Mouse (Mus musculus): Measurements from ENCODE around the gene Rreb1. TPM values are rescaled to one million over a fixed set of nuclear protein-coding genes. Genes with fewer than 3 reads are reported as not detected.

The Rreb1 gene
- polyA plus RNA-seq, 1 experiment from 2014 or later: 5.8 TPM

DNA sequence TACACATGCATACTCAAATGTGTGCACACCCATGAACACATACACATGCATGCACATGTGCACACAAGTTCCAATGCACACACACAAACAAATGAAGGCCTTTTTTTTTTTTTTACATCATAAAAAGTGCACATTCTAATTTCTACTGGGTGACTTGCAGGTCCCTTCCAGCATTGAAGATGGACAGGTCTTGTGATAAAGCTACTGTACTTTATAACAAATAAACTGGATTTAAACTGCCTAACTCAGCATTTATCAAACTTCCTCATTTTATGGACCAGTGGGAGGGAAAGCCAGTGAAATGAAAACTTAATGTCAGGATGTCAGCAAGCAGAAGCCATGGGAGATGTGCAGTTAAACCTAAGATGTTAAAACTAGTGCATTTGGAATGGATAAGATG lies 1.5 kb upstream of the Rreb1 start:
- no peak for DNase-seq (ENCODE audit: low spot score)
- Histone ChIP-seq H3K4me3 (replicated peaks; ENCODE audit: low read length) (no peak overlapping the region), H3K27me3 (ENCODE audit: control insufficient read depth, insufficient read depth, low read length) (peaks cover 33% of the 10 kb centered on the region), H3K4me2 (replicated peaks) (no peak overlapping the region), H3K9ac (no peak overlapping the region), H3K9me3 (ENCODE audit: control insufficient read depth, low read length) (no peaks in the 10 kb centered on the region), H3K27ac (no peak overlapping the region), H3K4me1 (replicated peaks; ENCODE audit: control insufficient read depth, insufficient read depth, low read length) (peaks cover 17% of the 10 kb centered on the region), H3K36me3 (replicated peaks; ENCODE audit: control insufficient read depth, insufficient read depth) (no peaks in the 10 kb centered on the region)
- no peak for ATAC-seq (ENCODE audit: low FRiP score)

DNA sequence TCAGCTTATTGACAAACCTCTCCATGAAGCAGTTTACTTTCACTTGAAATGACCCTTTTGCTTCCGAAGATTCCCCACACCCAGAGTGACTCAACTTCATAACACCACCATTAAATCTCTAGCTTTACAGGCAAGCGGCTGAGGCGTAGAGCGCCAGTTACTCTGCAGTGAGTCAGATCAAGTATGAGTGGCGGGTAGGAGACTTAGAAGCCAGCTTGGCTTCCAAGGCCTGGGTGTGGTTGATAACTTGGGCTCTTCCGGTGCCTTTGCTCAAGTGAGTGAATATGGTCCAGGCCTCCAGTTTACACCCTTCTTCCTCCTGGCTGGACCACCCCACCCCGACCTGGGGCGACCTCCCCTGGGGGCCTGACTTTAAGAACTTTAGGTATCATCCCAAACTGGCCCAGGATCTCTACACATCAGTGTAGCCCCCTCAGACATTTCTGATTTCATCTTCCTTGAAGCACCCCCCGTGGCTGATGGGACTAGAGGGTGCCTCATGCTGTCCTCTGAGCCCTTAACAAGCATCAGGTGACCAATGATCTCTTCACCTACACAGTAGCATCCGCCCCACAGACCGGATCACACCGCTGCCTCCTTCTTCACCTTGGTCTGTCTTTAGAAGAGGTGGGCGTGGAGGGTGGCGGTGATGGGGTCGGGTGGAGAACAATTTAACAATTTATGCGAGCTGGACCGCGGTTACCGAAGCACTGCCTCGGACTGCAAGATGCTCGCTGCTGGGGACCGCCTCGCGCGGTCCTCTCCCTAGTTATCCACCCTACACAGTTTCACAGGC lies 651 bp upstream of the Rreb1 start:
- peaks cover 17% of the 10 kb centered on the region for H3K4me1 ChIP-seq (replicated peaks; ENCODE audit: control insufficient read depth, insufficient read depth, low read length)
- H3K4me2 ChIP-seq (replicated peaks): peak overlapping the region; percentile 99
- peak overlapping the region; percentile 55 for H3K9ac ChIP-seq
- H3K27me3 ChIP-seq (ENCODE audit: control insufficient read depth, insufficient read depth, low read length): peaks cover 33% of the 10 kb centered on the region
- H3K9me3 ChIP-seq (ENCODE audit: control insufficient read depth, low read length): no peaks in the 10 kb centered on the region
- ATAC-seq (ENCODE audit: low FRiP score) (peak; percentile 52; the same call in 1 of the 2 replicates), DNase-seq (ENCODE audit: low spot score) (no peak)
- H3K4me3 ChIP-seq (replicated peaks; ENCODE audit: low read length): peak overlapping the region; percentile 49
- no peak overlapping the region for H3K27ac ChIP-seq
- no peaks in the 10 kb centered on the region for H3K36me3 ChIP-seq (replicated peaks; ENCODE audit: control insufficient read depth, insufficient read depth)
- 19% methylated on average over 25 of the region's 25 CpGs for WGBS

DNA sequence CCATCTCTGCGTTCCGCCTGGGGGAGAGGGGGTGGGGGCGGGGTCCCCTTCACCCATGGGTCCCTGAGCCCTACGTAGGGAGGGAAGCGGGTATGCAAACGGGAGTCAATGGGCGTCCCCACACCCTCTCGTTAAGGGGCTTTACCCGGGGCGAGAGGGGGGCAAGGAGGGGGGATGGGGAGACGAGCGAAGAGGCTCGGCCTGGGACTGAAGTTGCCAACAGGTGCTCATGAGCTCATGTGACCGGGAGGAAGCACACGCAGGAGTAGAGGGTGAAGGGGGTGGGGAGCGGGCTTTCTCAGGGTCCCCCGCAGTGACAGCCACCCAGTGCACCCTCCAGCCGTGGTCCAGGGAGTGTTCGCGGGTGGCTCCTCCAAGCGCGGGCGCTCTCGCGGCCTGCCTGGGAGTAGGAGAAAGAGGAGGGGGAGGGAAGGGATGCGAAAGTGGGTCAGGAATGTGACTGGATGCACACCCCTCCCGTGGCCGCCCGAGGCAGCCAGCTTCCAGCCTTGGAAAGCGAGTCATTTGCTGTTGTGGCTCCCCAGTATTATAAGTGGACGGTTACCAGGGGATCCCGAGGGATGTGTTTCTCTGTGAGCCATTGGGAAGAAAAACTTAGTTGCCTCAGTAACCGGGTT lies 513 bp downstream of the Rreb1 start:
- no peak overlapping the region for H3K27ac ChIP-seq

DNA sequence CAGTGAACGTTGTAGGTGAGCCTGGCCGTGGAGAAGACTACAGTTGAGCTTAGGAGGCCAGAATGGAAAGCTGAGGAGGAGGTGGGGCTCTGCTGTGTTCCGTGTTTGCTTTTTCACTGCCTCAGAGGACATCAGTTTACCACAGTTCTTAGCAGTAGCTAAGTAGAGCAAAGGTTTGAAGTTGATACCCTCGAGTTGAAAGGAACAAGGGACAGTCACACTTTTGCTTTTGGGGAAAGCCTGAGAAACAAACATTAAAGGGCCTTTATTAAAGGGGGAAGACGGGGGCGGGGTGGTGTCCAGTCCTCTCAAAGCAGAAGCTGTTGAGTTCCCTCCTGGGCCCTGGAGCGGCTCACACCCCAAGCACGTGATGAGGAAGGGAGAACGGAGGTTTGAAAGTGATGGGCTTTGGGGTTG lies 1.1 kb downstream of the Rreb1 start:
- ATAC-seq (ENCODE audit: low FRiP score) (no peak), DNase-seq (ENCODE audit: low spot score) (no peak)
- H3K27ac ChIP-seq: no peak overlapping the region
- peaks cover 33% of the 10 kb centered on the region for H3K27me3 ChIP-seq (ENCODE audit: control insufficient read depth, insufficient read depth, low read length)
- WGBS: 4% methylated on average over 9 of the region's 9 CpGs
- no peaks in the 10 kb centered on the region for H3K36me3 ChIP-seq (replicated peaks; ENCODE audit: control insufficient read depth, insufficient read depth)
- H3K4me3 ChIP-seq (replicated peaks; ENCODE audit: low read length): peak overlapping the region; percentile 49
- H3K9me3 ChIP-seq (ENCODE audit: control insufficient read depth, low read length): no peaks in the 10 kb centered on the region
- peak overlapping the region; percentile 99 for H3K4me2 ChIP-seq (replicated peaks)
- H3K4me1 ChIP-seq (replicated peaks; ENCODE audit: control insufficient read depth, insufficient read depth, low read length): peaks cover 17% of the 10 kb centered on the region
- peak overlapping the region; percentile 55 for H3K9ac ChIP-seq

More for the DNA sequence above, 513 bp downstream of the Rreb1 start:
- Histone ChIP-seq H3K4me1 (replicated peaks; ENCODE audit: control insufficient read depth, insufficient read depth, low read length) (peaks cover 17% of the 10 kb centered on the region), H3K9me3 (ENCODE audit: control insufficient read depth, low read length) (no peaks in the 10 kb centered on the region), H3K36me3 (replicated peaks; ENCODE audit: control insufficient read depth, insufficient read depth) (no peaks in the 10 kb centered on the region), H3K9ac (peak overlapping the region; percentile 55), H3K4me2 (replicated peaks) (peak overlapping the region; percentile 99), H3K4me3 (replicated peaks; ENCODE audit: low read length) (peak overlapping the region; percentile 49), H3K27me3 (ENCODE audit: control insufficient read depth, insufficient read depth, low read length) (peaks cover 33% of the 10 kb centered on the region)
- DNase-seq (ENCODE audit: low spot score): peak; percentile 30
- WGBS: under 1% methylated on average over 25 of the region's 33 CpGs
- peak; percentile 62 for ATAC-seq (ENCODE audit: low FRiP score)

DNA sequence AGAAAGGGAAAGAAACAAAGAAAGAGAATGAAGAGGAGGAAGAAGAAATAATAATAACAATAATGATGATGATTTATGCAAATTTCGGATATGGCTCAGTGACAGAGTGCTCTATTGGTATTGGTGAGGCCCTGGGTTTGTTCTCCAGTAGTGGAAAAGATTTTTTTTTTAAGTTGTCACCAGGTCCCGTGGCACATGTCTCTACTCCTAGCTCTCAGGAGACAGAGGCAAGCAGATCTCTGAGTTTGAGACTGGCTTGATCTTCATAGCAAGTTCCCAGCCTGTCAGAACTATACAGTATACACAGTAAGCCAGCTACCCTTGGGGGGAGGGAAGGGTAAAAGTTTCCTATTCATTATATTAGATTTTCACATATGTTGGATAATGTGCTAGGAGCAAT lies 3.4 kb downstream of the Rreb1 start:
- H3K4me1 ChIP-seq (replicated peaks; ENCODE audit: control insufficient read depth, insufficient read depth, low read length): peaks cover 17% of the 10 kb centered on the region
- DNase-seq (ENCODE audit: low spot score): no peak
- no peak for ATAC-seq (ENCODE audit: low FRiP score)
- H3K9ac ChIP-seq: no peak overlapping the region
- WGBS: 81% methylated on average over 2 of the region's 2 CpGs
- H3K27ac ChIP-seq: no peak overlapping the region
- no peaks in the 10 kb centered on the region for H3K36me3 ChIP-seq (replicated peaks; ENCODE audit: control insufficient read depth, insufficient read depth)
- no peak overlapping the region for H3K4me2 ChIP-seq (replicated peaks)
- peaks cover 33% of the 10 kb centered on the region for H3K27me3 ChIP-seq (ENCODE audit: control insufficient read depth, insufficient read depth, low read length)
- no peak overlapping the region for H3K4me3 ChIP-seq (replicated peaks; ENCODE audit: low read length)
- H3K9me3 ChIP-seq (ENCODE audit: control insufficient read depth, low read length): no peaks in the 10 kb centered on the region

DNA sequence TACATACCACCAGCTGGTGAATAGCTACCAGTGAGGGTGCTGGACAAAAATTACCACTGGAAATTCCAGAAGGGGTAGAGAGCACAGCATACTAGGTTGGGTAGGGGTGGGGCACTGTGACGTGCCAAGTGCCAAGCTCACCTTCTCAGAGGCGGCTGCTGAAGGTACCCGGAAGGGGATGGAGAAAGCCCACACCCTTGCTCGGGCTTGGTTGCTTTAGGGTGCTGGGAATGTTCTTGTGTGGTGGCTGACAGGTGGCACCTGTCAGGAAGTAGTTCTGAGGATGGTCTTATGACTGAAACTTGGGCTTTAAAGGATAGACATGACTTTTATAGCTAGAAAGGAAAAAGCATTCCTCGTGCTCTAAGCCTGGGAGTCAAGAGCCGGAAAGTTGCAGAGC lies 3.9 kb downstream of the Rreb1 start:
- no peak overlapping the region for H3K4me3 ChIP-seq (replicated peaks; ENCODE audit: low read length)
- peaks cover 17% of the 10 kb centered on the region for H3K4me1 ChIP-seq (replicated peaks; ENCODE audit: control insufficient read depth, insufficient read depth, low read length)
- WGBS: 91% methylated on average over 6 of the region's 6 CpGs
- no peak overlapping the region for H3K9ac ChIP-seq
- DNase-seq (ENCODE audit: low spot score): no peak
- no peak for ATAC-seq (ENCODE audit: low FRiP score)
- peaks cover 33% of the 10 kb centered on the region for H3K27me3 ChIP-seq (ENCODE audit: control insufficient read depth, insufficient read depth, low read length)
- H3K36me3 ChIP-seq (replicated peaks; ENCODE audit: control insufficient read depth, insufficient read depth): no peaks in the 10 kb centered on the region
- H3K27ac ChIP-seq: no peak overlapping the region
- H3K4me2 ChIP-seq (replicated peaks): no peak overlapping the region
- H3K9me3 ChIP-seq (ENCODE audit: control insufficient read depth, low read length): no peaks in the 10 kb centered on the region

DNA sequence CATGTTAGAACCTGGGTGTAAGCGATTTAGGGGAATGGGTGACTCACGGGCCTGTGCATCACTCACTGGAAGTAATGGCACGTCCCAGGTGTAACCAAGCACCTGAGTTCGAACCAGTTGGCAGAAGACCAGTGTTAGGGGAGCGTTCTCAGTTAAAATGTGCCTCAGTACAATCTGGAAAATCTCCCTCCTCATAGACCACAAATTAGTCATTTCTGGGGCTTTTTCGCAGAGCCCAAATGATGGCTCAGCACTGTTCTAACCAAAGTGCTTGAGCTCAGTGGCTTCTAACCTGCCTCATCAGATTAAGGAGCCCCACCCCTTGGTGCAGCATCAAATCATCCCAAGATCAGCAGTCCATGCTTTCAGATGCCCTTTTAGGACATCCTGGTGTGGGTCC lies 5.5 kb downstream of the Rreb1 start:
- Histone ChIP-seq H3K27ac (no peak overlapping the region), H3K4me1 (replicated peaks; ENCODE audit: control insufficient read depth, insufficient read depth, low read length) (peaks cover 8% of the 10 kb centered on the region; the same call in 1 of the 2 replicates), H3K4me2 (replicated peaks) (no peak overlapping the region), H3K9me3 (ENCODE audit: control insufficient read depth, low read length) (no peaks in the 10 kb centered on the region), H3K9ac (no peak overlapping the region), H3K27me3 (ENCODE audit: control insufficient read depth, insufficient read depth, low read length) (peaks cover 17% of the 10 kb centered on the region), H3K4me3 (replicated peaks; ENCODE audit: low read length) (no peak overlapping the region), H3K36me3 (replicated peaks; ENCODE audit: control insufficient read depth, insufficient read depth) (no peaks in the 10 kb centered on the region)
- ATAC-seq (ENCODE audit: low FRiP score) (no peak), DNase-seq (ENCODE audit: low spot score) (no peak)
- WGBS: 92% methylated on average over 6 of the region's 6 CpGs

DNA sequence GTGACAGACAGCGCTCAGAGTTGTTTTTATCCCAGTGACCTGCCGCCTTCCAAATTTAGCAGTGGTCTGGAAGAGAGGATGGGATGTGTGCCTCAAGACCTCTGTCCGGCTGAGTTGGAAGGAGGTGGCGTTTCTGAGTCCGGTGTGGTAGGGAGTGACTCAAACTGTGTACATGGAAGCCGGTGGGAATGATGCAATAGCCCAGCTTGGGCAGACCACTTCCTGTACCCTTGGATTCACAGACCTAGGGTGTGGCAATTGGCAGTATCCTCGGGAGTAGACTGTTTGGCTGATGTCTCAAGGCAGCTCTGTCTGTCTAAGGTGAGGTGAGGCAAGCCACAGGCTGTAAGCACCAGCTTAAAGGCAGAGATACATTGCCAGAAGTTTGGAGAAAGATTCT lies 6.0 kb downstream of the Rreb1 start:
- no peak for DNase-seq (ENCODE audit: low spot score)
- 85% methylated on average over 7 of the region's 7 CpGs for WGBS
- H3K9ac ChIP-seq: no peak overlapping the region
- no peaks in the 10 kb centered on the region for H3K36me3 ChIP-seq (replicated peaks; ENCODE audit: control insufficient read depth, insufficient read depth)
- H3K4me1 ChIP-seq (replicated peaks; ENCODE audit: control insufficient read depth, insufficient read depth, low read length): peaks cover 3% of the 10 kb centered on the region; the same call in 1 of the 2 replicates
- H3K27ac ChIP-seq: no peak overlapping the region
- H3K27me3 ChIP-seq (ENCODE audit: control insufficient read depth, insufficient read depth, low read length): peaks cover 12% of the 10 kb centered on the region; the same call in 1 of the 2 replicates
- H3K4me2 ChIP-seq (replicated peaks): no peak overlapping the region
- no peak for ATAC-seq (ENCODE audit: low FRiP score)
- no peak overlapping the region for H3K4me3 ChIP-seq (replicated peaks; ENCODE audit: low read length)
- no peaks in the 10 kb centered on the region for H3K9me3 ChIP-seq (ENCODE audit: control insufficient read depth, low read length)

DNA sequence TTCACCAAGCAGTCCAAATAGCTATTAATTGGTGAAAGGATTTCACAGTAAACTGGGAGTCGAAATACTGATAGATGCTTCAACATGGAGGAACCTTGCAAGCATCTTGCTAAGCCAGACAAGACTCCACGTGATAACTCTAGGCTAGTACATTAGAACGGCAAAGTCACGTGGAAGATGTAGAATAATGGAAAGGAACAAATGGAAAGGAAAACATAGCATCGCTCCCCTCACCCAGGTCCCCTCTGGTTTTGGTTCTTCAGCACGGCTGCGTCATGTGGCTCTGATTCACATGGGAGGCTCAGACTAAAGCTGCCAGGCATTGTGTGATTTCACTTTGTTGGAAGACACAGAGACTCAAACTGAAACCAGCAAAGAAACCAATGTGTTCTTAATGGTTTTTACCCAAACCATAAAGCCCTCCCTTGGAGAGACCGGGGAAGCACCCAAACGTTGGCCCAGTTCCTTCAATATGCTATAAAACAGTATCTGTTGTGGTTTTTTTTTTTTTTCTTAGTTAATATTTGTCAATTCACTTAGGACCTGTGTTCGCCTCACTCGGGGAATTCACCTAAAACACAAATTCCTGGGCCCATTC lies 14.6 kb downstream of the Rreb1 start:
- H3K9ac ChIP-seq: no peak overlapping the region
- H3K4me2 ChIP-seq (replicated peaks): no peak overlapping the region
- no peak overlapping the region for H3K4me3 ChIP-seq (replicated peaks; ENCODE audit: low read length)
- no peak overlapping the region for H3K27ac ChIP-seq
- no peaks in the 10 kb centered on the region for H3K9me3 ChIP-seq (ENCODE audit: control insufficient read depth, low read length)
- ATAC-seq (ENCODE audit: low FRiP score) (no peak), DNase-seq (ENCODE audit: low spot score) (no peak)
- H3K27me3 ChIP-seq (ENCODE audit: control insufficient read depth, insufficient read depth, low read length): no peaks in the 10 kb centered on the region
- no peaks in the 10 kb centered on the region for H3K36me3 ChIP-seq (replicated peaks; ENCODE audit: control insufficient read depth, insufficient read depth)
- 92% methylated on average over 11 of the region's 11 CpGs for WGBS
- no peaks in the 10 kb centered on the region for H3K4me1 ChIP-seq (replicated peaks; ENCODE audit: control insufficient read depth, insufficient read depth, low read length)
